Mouse (Mus musculus) gastrocnemius, postnatal 14 days (tissue): ENCODE data around the gene Npcd. TPM values are rescaled to one million over a fixed set of nuclear protein-coding genes. Genes with fewer than 3 reads are reported as not detected.

Source experiments
- DNase-seq: peaks from one replicate; pipeline ENCODE4 v3.0.0; 2021; ENCODE audit warnings: mixed read lengths
- intact Hi-C: fragments of 180-260 bp; cut with DNase I; formaldehyde crosslinking; loops from one replicate; pipeline ENCODE4 v1.15.1; 2025; ENCODE audit warnings: low total_unique reads
- long read RNA-seq, 2 experiments: library from polyadenylated mRNA; stranded (forward); transcript quantifications; one replicate each; pipeline ENCODE4 v2.0.0; 2021
- total RNA-seq, 2 experiments: library from RNA; stranded (reverse); gene quantifications; 2 replicates each; pipeline ENCODE4 v1.2.3; 2021

Gene Npcd
- under 1 TPM; 0.47 to 0.55 TPM for total RNA-seq
- long read RNA-seq, experiment 1, partial matches to known transcripts = 0 of 1 reads
- long read RNA-seq, experiment 1, other reads (novel, unspliced or antisense) = 1 of 1 reads
- long read RNA-seq, experiment 2 = 0 reads

DNA sequence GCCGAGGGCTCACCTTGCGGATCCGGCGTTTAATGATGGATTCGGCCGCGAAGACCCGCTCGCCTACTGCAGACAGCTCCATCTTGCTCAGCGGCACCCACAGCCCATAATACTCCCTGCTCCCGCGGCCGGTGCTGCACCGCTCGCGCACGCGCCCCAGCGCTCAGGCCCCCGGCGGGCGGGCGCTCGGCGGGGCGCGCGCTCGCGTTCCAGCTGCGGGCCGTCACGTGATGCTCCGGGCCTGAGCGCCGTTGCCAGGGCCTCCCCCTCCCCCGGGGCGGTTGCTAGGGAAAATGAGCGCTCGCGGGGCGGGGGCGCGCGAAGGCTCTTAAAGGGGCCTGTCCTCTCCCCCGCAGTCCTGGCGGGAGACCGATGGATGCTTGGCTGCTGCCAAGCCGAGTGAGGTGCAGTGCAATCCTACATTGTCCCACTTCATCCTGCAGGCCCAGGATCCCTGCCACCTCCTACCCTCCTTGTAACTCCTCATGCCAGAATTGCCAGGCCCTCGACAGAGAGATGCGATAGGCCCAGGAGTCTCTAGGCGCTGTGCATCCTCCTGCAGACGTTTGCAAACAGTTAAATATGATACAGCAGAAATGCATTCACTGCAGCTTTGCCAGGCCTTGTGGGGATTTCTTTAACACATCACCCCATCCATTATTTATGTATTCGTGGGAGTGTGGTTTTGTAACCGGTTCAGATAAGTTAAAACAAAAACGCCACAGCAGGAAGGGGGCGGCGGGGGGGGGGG lies at the start of gene Npcd, which contains the start of gene Cbx6:
Npcd (minus strand) TSS at position 108 of the 751 bp plus-strand sequence.
Cbx6 (minus strand) TSS at position 559 of the 751 bp plus-strand sequence.
- intact Hi-C loops = no loop called here

DNA sequence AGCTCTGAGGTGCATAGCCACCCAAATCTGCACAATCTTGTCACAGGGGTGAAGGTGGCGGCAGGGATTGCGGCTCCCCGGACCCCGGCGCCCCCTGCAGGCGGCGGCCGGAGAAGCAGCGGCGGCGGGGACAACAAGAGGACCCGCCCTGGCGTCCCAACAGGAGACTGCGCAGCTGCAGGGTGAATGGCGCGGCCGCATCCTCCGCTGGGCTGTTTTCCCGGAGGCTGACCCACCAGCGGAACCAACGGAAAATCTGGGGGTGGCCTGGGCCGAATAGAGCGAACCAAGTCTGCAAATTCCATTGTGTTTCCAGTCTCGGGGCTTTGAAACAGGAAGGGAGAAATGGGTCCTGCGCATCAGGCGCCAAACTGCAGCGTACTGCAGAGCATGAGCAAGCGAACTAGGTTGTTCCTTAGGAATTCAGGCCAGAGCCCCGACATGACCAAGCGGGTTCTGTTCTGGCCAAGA lies 49.4 kb upstream of the Npcd start:
- peak; percentile 94 for DNase-seq
- intact Hi-C loops = loop anchor here (2.0 kb wide), 1 partner anchor 51 kb away; no protein-coding TSS in a partner anchor

More for the DNA sequence above, at the start of gene Npcd, which contains the start of gene Cbx6:
- peak; percentile 98 for DNase-seq

DNA sequence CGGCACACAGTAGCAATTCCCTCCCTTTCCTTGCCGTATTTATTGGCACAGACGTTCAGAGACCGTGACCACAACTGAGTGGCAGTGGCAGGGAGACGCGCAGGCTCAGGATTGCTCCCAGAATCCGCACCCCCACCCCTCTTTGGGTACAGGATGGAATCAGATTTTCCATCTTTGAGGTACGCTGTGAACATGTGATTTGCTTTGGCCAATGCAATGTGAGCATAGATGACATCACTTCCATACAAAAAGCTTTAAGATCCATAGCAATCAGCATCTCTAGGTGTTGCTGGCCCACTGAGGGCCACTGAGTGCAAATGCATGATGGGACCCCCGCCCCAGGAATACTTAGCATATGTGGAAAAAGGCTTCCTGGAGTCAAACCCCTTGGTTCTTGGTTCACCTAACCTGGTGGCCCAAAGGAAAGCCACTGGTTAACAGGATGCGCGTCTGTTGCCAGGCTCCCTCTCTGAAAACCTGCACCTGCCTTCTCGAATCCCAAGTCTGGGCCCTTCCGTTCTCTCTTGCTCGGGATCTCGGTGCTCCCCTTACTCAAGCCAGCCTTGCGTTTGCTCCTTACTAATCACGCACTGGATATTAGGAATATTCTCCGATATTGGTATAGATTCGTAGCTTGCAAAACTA lies 48.7 kb upstream of the Npcd start:
- intact Hi-C loops = loop anchor here (2.0 kb wide), 1 partner anchor 50 kb away; no protein-coding TSS in a partner anchor
- DNase-seq = no peak

DNA sequence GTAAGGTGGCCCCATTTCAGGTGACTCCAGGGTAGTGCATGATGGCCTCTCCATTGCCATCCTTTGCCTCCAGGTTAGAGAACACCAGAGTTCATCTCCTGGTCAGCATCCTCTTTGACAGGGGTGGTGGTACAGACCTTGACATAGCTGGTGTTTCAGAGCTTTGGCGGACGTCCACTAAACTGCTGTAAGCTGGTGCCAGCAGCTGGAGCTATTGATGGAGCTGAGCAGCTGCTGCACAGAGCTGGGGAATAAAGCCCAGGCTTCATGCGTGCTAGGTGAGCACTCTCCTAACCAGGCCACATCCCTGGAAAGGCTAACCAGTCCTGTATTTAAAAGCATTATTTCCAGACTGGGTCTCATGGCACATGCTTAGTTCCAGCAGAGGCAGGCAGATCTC lies 46.4 kb upstream of the Npcd start:
- intact Hi-C loops = no loop called here
- DNase-seq = no peak

DNA sequence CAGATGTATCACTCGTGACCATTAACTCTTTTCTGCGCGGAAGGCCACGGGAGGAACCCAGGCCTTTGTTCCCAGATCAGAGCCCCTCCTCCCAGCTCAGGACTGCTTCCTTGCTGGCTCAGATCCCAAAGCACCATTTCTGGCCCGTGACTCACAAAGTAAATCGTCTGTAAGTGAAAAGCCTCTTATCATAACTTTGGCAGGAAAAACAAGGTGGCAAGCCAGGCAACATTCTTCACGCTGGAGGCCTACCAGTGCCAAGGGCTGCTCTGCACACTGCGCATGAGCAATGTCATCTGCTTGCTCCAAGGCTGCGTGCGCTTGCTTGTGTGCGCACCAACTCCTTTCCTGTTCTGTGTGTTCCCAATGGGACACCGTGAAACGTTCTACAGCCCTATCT lies 45.3 kb upstream of the Npcd start:
- peak; percentile 71 for DNase-seq
- intact Hi-C loops = no loop called here

DNA sequence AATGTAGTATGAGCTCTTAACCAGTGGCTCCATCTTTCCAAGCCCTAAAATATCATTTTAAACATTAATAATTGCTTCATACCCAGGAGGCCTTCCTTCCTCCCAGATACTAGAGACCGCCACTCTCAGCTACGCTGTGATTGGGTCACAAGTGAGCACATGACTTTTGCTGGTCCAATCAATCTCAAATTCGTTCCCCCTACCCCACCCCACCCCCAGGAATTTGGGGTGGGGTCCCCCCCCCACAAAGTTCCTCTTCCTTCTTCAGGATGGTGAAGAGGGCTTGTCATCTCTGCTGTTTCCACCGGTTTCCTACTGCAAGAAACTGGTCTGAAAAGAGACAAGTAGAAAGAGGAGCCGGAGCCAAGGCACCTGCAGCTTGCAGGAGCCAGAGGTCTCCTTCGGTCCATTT lies 44.7 kb upstream of the Npcd start:
- DNase-seq = peak; percentile 35
- intact Hi-C loops = no loop called here

DNA sequence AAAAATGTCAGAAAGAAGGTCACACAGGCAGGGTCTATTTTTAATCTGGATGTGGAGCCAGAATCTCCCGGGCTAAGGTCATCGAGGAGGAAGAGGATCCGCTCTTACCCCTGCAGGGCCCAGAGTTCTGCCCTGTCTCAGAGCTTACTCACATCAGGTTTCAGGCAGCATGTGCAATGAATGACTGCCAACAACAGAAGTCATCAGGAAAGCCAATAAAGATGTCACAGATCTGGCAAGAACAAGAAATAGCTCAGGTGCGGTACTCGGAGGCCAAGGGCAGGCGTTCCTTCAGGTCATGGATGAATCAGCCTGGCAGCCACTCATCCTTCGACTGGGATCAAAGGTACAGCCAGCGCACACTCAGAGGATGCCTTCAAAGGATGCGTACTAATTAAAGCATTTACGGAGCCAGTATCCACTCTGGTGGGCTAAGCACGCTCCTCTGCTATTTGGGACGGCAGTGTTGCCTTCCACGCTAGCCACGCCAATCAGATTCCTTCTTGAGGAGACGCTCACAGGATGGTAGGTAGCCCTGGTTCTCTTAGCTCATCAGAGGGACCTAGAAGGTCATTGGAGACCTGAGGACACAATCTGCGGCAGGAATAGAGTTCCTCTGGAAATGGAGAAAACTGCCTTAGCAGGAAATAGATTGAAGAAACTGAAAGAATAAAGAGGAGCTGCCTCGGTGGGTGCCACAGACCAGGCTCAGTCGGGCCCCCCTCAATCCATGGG lies 41.4 kb upstream of the Npcd start:
- no peak for DNase-seq
- intact Hi-C loops = no loop called here

DNA sequence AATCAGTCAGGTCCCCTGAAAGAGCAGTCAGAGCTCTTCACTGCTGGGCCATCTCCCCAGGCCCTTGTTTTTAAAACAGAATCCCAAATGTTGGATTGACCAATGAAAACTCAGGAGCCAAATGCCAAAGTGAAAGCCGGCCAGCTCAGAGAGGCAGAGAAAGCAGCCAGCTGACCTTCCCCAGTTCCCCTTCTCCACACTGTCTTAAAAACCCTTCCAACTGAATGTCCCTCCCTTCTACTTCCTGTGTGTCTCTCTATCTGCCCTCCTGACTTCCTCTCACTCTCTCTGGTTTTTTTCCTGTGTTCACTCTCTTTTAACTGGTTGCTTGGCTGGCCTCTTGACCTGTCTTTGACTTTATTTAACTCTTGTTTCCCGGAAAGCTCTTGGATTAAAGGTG lies 40.0 kb upstream of the Npcd start:
- DNase-seq = no peak
- intact Hi-C loops = no loop called here

DNA sequence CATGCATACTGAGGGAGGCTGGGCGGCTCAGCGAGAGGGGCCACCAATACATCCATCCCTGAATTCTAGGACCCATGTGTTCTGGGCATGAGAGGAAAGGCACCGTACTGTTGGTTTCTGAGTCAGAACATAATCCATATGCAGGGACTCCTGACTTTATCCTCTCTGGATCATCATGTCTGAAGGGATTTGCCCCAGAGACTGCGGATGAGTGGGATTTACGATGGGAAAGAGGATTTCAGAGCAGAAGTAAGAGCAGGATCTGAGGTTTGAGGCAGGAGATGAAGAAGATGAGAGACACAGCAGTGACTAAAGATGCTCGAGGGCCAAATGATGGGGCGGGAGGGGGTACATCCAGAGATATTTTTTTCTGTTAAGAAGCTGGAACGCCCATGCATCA lies 39.5 kb upstream of the Npcd start:
- DNase-seq = no peak

DNA sequence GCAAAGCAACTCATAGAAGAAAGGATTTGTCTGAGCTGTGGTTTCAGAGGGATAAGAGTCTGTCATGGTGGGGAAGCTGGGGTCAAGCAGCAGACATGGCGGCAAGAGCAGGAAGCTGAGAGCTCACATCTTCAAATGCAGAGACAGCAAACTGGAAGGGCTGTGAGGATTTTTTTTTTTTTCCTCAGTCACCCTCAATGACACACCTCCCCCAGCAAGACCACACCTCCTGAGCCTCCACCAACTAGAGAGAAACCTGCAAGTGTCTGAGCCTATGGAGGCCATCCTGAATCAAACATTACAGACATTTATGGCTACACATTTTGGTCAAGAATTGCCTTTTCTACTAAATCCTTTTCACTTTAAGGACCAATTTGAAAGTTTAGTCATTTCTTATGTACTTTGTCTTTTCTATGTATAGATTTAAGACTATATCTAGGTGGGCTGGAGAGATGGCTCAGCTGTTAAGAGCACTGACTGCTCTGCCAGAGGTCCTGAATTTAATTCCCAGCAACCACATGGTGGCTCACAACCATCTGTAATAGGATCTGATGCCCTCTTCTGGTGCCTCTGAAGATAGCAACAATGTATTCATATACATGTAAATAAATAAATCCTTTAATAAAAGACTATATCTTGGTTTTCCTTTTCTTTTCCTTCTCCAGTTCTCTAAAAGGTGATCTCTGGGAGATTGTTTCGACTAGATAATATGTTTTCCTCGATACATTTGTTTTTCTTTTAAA lies 33.4 kb upstream of the Npcd start:
- DNase-seq = no peak
- intact Hi-C loops = no loop called here

More for the DNA sequence above, 39.5 kb upstream of the Npcd start:
- intact Hi-C loops = no loop called here

DNA sequence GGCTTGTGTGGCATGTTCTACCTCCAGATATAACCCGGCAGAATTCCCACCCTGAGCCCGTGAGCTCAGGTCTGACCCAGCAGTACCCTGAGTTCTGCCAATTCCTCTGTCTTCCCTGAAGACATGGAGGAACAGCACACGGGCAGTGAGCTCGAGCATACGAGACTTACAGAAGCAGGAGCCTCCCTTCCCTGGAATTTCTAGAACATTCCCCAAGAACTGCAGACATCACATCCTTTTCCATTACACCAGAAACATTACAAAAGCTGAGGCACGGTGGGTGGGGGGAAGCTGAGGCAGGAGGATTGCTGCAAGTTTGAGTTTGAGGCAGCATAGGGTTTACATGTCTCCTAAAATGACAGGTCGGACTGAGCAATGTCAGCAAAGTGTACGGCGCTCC lies 25.8 kb upstream of the Npcd start:
- no peak for DNase-seq
- intact Hi-C loops = no loop called here

DNA sequence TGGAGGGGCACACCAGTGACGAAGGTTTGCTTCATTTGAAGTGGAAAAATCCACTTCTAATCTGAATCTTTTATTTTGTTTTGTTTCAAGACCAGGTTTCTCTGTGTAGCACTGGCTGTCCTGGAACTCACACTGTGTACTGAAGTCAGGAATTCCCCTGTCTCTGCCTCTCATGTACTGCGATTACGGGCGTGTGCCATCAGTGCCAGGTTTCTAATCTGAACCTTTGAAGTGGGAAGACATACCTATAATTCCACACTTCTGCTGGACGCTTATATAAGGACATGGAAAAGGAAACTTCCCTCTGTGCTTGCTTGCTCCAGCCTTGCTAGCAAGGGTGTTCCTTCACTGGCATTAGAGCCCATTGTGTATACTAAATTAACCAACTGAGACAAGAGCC lies 24.9 kb upstream of the Npcd start:
- intact Hi-C loops = no loop called here
- DNase-seq = no peak

DNA sequence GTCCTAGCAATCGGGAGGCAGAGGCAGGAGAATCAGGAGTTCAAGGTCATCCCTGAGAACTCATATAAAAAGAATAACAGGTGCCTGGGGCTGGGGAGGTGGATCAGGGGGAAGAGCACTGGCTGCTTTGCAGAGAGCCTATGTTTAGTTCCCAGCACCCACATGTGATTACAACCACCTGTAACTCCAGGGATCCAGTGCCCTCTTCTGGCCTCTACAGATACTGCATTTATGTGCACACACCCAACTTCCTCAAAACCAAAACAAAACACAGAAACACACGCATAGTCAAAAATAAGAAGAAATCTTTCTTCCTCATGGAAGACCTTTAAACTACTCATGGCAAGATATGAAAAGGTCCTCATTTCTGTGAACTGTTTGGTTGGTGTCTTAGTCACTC lies 16.1 kb upstream of the Npcd start:
- intact Hi-C loops = no loop called here
- no peak for DNase-seq

DNA sequence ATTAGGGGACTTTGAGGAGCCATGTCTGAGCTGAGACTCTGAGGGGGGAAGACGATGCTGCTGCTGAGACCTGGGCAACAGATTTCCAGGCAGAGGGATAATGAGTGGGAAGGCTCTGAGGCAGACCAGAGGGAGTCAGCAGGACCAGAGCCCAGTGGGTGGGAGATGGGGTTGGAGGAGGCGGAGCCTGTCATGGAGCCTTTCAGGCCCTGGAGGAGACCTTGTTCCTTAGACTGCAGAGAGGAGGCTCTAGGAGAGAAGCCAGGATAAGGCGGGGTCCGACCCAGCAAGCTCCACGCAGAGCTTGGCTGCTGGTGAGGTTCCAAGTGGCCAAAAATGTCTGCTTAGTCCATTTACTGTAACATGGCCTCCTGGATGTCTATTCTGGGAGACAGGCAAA lies 13.1 kb upstream of the Npcd start:
- intact Hi-C loops = no loop called here
- peak; percentile 83 for DNase-seq

DNA sequence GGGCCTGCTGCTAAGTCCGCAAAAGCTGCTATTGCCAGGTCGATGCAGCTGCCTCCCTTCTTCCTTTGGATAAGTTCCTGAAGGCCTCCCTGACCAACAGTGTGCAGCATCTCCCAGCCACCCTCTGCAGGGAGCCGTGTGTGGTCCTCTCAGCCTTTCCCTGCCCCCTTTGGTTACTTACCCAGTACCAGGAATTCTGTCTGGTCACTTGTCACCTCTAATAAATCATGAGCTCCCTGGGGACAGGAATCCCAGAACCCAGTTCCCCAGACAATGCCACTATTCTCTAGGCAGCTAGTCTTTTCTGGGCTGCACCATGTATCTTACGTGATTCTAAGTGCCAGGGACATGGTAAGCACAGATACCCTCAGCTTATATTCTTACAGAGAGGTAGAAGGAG lies 11.9 kb upstream of the Npcd start:
- DNase-seq = no peak
- intact Hi-C loops = no loop called here

DNA sequence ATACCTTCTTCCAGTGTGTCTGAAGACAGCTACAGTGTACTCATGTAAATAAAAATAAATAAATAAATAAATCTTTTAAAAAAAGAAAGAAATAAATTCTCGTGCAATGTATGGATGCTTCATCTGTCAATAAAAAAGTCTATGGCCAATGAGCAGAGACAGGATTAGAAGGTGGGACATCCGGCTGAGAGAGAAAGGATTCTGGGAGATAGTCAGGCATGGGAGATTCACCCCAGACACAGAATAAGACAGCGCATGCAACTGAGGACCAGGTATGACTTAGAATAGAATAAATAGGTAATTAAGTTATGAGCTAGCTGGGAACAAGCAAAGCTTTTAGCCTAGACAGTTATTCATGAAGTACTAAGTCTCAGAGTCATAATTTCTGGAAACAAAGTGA lies 8.9 kb upstream of the Npcd start:
- DNase-seq = no peak
- intact Hi-C loops = no loop called here

DNA sequence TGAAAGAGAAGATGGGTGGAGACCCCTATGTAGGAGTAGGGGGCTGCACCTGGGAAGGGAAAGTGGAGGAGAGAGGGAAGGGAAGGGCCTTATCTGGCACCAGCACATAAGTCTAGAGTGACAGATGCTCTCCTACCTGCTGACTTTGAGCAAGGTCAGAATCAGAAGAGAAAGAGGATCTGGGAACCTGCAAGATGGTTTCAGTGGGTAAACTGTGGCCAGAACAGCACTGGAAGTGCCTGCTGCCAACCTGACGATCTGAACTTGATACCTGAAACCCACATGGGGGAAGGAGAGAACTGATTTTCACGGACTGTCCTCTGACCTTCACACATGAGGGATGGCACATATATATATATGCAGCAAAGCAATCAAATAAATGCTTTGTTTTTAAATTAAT lies 6.2 kb upstream of the Npcd start:
- no peak for DNase-seq
- intact Hi-C loops = no loop called here

DNA sequence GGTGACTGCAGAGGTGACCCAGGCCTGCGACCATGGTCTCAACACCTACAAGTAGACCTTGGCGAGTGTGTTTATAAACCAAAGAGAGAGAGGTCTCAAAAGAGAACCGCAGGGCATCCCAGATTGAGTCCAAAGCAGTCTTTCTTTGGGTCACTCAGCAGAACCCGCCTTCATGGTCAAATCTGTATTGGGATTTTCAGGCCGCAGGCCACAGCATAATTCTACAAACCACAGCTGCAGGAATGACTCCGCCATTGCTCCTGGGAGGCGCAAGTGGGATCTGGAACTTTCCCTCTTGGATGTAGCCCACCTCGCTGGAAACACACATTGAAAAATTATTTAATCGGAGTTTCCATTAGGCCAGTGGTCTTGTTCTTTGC lies 834 bp upstream of the Npcd start:
- intact Hi-C loops = no loop called here
- DNase-seq = no peak

DNA sequence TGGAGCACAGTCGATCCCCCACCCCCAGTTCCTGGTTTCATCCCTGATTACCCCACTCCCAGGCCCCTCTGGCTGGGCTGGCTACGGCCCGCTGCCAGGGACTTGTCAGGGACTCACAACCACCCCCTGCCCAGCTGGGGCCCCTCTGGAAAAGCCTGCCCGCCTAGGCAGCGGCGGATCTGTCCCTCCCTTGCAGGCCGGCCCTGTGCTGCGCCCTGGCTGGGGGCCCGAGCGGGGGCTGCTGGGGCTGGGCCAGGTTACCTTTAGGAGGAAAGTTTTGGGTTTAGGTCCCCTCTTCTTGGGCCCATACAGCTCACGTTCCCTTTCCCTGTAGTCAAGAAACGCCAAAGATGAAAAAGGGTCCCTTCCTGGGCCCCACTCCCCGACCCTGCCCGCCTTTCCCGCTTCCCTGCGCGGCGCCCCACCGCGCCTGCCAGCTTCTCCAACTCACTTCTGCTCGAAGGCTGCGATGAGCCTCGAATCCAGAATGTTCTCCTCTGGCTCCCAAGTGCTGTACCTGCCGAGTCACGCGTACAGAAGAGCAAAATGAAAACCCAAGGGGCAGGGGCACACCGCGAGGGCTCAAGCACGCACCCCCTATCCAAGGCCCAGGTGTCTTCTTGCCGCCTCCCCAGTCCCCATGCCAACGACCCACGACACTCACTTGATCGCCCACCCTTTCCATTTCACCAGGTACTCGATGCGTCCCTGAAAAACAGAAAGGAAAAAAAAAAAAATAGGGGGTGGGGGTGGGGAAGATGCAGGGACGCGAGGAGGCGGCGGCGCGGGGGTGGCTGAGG lies 586 bp downstream of the Npcd start:
- peak; percentile 54 for DNase-seq
- intact Hi-C loops = loop anchor here (2.0 kb wide), 1 partner anchor 49 kb away; no protein-coding TSS in a partner anchor
